Mouse (Mus musculus): ENCODE results near the gene Pnp. TPM values are rescaled to one million over a fixed set of nuclear protein-coding genes. Genes with fewer than 3 reads are reported as not detected.
"Not testable (repeated sequence)": the region's sequence is repeated elsewhere in the genome, so short reads cannot be mapped to it uniquely, and the experiment has no call there.

Gene Pnp
- total and polyA plus RNA-seq, 3 experiments, result 80.0 to 118 (median 99.3) TPM

DNA sequence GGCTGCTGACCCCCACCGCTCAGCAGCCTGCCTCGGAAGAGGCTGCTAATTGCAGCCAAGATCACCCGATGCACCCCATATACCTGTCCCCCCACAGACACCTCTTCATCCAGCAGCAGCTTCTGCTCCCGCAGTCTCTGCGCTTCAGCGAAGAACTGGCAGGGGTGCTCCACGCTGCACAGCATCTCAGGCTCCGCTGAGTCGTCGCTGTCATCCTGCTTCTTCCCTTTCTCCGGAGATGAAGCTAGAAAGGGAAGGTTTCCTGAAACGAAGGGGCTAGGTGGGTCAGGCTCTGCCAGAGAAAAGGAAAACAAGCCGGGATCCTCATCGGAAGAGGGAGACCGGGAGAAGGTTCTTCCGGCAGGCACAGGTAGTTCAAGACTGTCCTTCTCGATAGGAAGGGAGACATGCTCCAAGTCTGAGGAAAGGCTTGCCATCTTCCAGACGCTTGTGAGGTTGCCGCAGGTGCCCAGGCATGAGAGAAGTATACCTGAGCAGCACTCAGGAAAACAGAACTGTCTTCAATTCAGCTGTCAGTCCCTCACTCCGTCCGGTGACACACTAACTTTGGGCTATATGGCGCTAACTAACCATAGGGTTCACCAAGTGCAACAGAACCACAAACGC lies 34.0 kb upstream of the Pnp start:
- Histone ChIP-seq H3K9ac (ENCODE audit: insufficient read depth, low read depth) (no peak overlapping the region), H3K4me2 (ENCODE audit: insufficient read depth, low read depth, poor library complexity, severe bottlenecking) (no peak overlapping the region), H3K27ac (ENCODE audit: insufficient read depth, low read depth) (no peak overlapping the region), H3K27me3 (replicated peaks) (no peaks in the 10 kb centered on the region), H3K79me2 (replicated peaks; ENCODE audit: control insufficient read depth, extremely low read depth, insufficient read depth, poor library complexity, severe bottlenecking) (no peaks in the 10 kb centered on the region), H3K4me1 (ENCODE audit: control insufficient read depth in 1 of 2, insufficient read depth in 2 of 2) (peaks cover 4 to 6% of the 10 kb centered on the region in 2 experiments), H3K4me3 (replicated peaks in 1 of 3; ENCODE audit: low read depth in 2 of 3, low read length in 2 of 3, poor library complexity in 1 of 3) (no peak overlapping the region), H3K36me3 (replicated peaks in 1 of 2; ENCODE audit: control insufficient read depth in 1 of 2, insufficient read depth in 1 of 2, low read length in 1 of 2) (no peaks in the 10 kb centered on the region), H3K9me3 (replicated peaks; ENCODE audit: low read length) (peaks cover 5% of the 10 kb centered on the region)
- in situ Hi-C loops (cut with MboI; ENCODE audit: low pct_ligation_motif_present, low pct_unique_long_range_greater_than_20kb, low sequenced_read_pairs) (no loop called here), dilution Hi-C loops (cut with MboI; ENCODE audit: extremely low pct_ligation_motif_present, extremely low pct_unique_long_range_greater_than_20kb, low sequenced_read_pairs) (no loop called here)
- no peak for DNase-seq (ENCODE audit: extremely low read depth)
- TF ChIP-seq IRF4 (IDR thresholded peaks at IDR 0.05; ENCODE audit: low read depth, low read length) (no peak), ZC3H11A (IDR thresholded peaks at IDR 0.05; ENCODE audit: low read depth, low read length) (no peak), UBTF (IDR thresholded peaks at IDR 0.05; ENCODE audit: low read depth, low read length) (no peak), USF2 (conservative IDR thresholded peaks at IDR 0.05; ENCODE audit: low read depth, low read length) (no peak), ETS1 (conservative IDR thresholded peaks at IDR 0.05; ENCODE audit: low read depth, low read length) (no peak), ELF1 (IDR thresholded peaks at IDR 0.05; ENCODE audit: low read depth, low read length) (no peak), RCOR1 (conservative IDR thresholded peaks at IDR 0.05; ENCODE audit: low read depth, low read length) (no peak), KAT2A (IDR thresholded peaks at IDR 0.05; ENCODE audit: insufficient replicate concordance, low read length) (no peak), RAD21 (IDR thresholded peaks at IDR 0.05; ENCODE audit: low read depth, low read length) (no peak), E2F4 (IDR thresholded peaks at IDR 0.05; ENCODE audit: insufficient replicate concordance, low read depth, low read length) (no peak), GABPA (IDR thresholded peaks at IDR 0.05; ENCODE audit: insufficient replicate concordance, low read depth, low read length) (no peak)

DNA sequence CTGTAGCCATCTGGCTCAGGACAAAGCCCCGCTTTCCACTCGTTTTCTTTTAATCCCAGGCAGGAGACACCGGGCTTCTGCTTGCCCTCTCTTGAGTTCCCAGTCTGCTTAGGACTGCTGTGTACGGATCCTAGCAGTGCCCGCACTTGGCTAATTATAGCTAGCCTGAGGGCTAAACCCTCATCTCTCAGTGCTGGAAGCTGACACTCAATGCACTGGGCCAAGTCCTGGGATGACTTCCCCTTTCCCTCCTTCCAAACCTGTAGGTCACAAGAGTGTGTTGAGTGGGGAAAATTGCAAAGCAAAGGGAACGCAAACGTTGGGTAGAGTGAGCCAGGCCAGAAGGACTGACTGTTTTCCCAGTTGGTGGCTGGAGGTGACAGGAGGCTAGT lies 33.5 kb upstream of the Pnp start, which contains the start of gene Klhl33:
TSS of gene Klhl33 (minus strand) at position 134 of the 392 bp plus-strand sequence.
- Histone ChIP-seq H3K4me1 (ENCODE audit: control insufficient read depth in 1 of 2, insufficient read depth in 2 of 2) (peaks cover 4% of the 10 kb centered on the region in 2 experiments), H3K27ac (ENCODE audit: insufficient read depth, low read depth) (no peak within 1 kb of the TSS), H3K9me3 (replicated peaks; ENCODE audit: low read length) (peaks cover 5% of the 10 kb centered on the region), H3K9ac (ENCODE audit: insufficient read depth, low read depth) (no peak within 1 kb of the TSS), H3K27me3 (replicated peaks) (no peaks in the 10 kb centered on the region), H3K4me3 (replicated peaks in 1 of 3; ENCODE audit: low read depth in 2 of 3, low read length in 2 of 3, poor library complexity in 1 of 3) (no peak within 1 kb of the TSS), H3K79me2 (replicated peaks; ENCODE audit: control insufficient read depth, extremely low read depth, insufficient read depth, poor library complexity, severe bottlenecking) (no peaks in the 10 kb centered on the region), H3K4me2 (ENCODE audit: insufficient read depth, low read depth, poor library complexity, severe bottlenecking) (no peak within 1 kb of the TSS), H3K36me3 (replicated peaks in 1 of 2; ENCODE audit: control insufficient read depth in 1 of 2, insufficient read depth in 1 of 2, low read length in 1 of 2) (no peaks in the 10 kb centered on the region)
- no peak for DNase-seq (ENCODE audit: extremely low read depth)
- dilution Hi-C loops (cut with MboI; ENCODE audit: extremely low pct_ligation_motif_present, extremely low pct_unique_long_range_greater_than_20kb, low sequenced_read_pairs) (no loop called here), in situ Hi-C loops (cut with MboI; ENCODE audit: low pct_ligation_motif_present, low pct_unique_long_range_greater_than_20kb, low sequenced_read_pairs) (no loop called here)
- TF ChIP-seq PAX5 (IDR thresholded peaks at IDR 0.05; ENCODE audit: low read length) (no peak), POLR2A (IDR thresholded peaks at IDR 0.05; ENCODE audit: low read depth, low read length) (no peak), IRF4 (IDR thresholded peaks at IDR 0.05; ENCODE audit: low read depth, low read length) (no peak), TCF12 (IDR thresholded peaks at IDR 0.05; ENCODE audit: low read depth, low read length) (no peak), SMC3 (IDR thresholded peaks at IDR 0.05; ENCODE audit: low read depth, low read length) (no peak), BHLHE40 (IDR thresholded peaks at IDR 0.05; ENCODE audit: low read depth, low read length) (no peak), ZC3H11A (IDR thresholded peaks at IDR 0.05; ENCODE audit: low read depth, low read length) (no peak), MAZ (IDR thresholded peaks at IDR 0.05; ENCODE audit: low read depth, low read length) (no peak), MYC (IDR thresholded peaks at IDR 0.05; ENCODE audit: low read depth, low read length) (no peak), MAX (IDR thresholded peaks at IDR 0.05; ENCODE audit: low read length) (no peak), ZKSCAN1 (IDR thresholded peaks at IDR 0.05; ENCODE audit: borderline replicate concordance, low read depth, low read length) (no peak), TBP (conservative IDR thresholded peaks at IDR 0.05; ENCODE audit: low read depth, low read length) (no peak), GABPA (IDR thresholded peaks at IDR 0.05; ENCODE audit: insufficient replicate concordance, low read depth, low read length) (no peak), RCOR1 (conservative IDR thresholded peaks at IDR 0.05; ENCODE audit: low read depth, low read length) (no peak), CHD2 (IDR thresholded peaks at IDR 0.05; ENCODE audit: low read length) (no peak)

DNA sequence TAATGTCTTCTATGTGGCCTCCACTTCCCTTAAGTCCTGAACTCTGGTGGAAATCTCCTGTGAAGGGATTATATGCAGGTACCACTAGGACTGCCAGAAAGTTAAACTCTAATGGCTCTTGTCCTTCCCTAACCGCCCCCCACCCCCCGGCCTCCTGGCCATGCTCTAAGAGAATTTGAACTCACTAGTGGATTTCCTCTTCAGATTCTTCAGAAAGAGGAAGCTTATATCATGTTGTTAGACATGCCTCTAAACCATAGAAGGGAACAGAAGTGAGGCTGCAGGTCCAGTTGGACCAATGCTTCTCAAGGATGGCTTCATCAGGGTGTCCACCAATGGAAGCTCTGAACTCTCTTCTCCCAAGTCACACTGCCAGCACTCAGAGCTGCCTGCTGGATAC lies 32.9 kb upstream of the Pnp start:
- H3K4me2 ChIP-seq (ENCODE audit: insufficient read depth, low read depth, poor library complexity, severe bottlenecking); DNase-seq (ENCODE audit: extremely low read depth); H3K36me3 ChIP-seq (replicated peaks in 1 of 2; ENCODE audit: control insufficient read depth in 1 of 2, insufficient read depth in 1 of 2, low read length in 1 of 2); H3K4me1 ChIP-seq (ENCODE audit: control insufficient read depth in 1 of 2, insufficient read depth in 2 of 2); H3K9ac ChIP-seq (ENCODE audit: insufficient read depth, low read depth); H3K79me2 ChIP-seq (replicated peaks; ENCODE audit: control insufficient read depth, extremely low read depth, insufficient read depth, poor library complexity, severe bottlenecking); H3K27me3 ChIP-seq (replicated peaks); in situ Hi-C loops (cut with MboI; ENCODE audit: low pct_ligation_motif_present, low pct_unique_long_range_greater_than_20kb, low sequenced_read_pairs); H3K4me3 ChIP-seq (replicated peaks in 1 of 3; ENCODE audit: low read depth in 2 of 3, low read length in 2 of 3, poor library complexity in 1 of 3); dilution Hi-C loops (cut with MboI; ENCODE audit: extremely low pct_ligation_motif_present, extremely low pct_unique_long_range_greater_than_20kb, low sequenced_read_pairs); H3K27ac ChIP-seq (ENCODE audit: insufficient read depth, low read depth); H3K9me3 ChIP-seq (replicated peaks; ENCODE audit: low read length): not testable (repeated sequence)
